Mouse (Mus musculus): ENCODE measurements around the gene Dennd5a. TPM values are rescaled to one million over a fixed set of nuclear protein-coding genes. Genes with fewer than 3 reads are reported as not detected.
A peak's percentile ranks its signal among the peaks of the same experiment; 100 is the strongest.

The Dennd5a gene
- polyA plus RNA-seq, 1 experiment from 2014 or later: 31.3 TPM

DNA sequence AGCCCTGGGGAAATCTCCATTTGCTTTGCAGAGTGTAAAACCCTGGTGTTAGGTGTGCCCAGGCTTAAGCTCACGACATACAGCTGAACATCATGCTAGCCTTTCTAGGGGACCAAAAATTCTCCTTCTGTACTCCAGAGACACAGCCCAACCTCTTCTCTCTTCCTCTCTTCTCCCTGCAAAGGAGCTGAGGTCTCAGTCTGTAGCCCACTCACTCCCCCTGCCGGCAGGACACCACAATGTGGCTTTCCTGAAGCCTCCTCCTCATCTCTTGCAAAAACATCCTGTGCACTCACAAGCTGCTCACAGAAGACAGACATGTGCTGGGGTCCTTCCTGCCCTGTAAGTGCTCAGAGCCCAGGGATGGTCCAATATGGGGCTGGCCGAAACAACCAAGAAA is 67.7 kb downstream of the Dennd5a start:
- peaks cover 38% of the 10 kb centered on the region for H3K36me3 ChIP-seq (ENCODE audit: insufficient read depth, low read length)

DNA sequence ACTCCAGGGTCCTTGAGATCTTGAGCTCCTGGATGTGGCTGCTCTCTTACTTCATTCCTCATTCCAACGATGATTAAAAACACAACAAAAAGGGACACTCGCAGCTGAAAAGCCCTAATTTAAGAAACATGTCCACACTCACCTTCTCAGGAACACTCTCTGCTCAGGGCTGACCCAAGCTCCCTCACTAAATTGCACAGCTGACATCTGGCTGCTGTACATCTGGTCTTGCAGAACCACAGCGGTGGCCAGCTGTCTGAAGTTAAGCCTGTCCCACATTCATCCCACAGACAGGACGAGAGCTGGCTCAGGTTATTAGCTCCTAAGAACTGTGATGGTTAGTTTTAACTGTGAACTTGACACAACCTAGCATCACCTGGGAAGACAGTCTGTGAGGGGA is 68.5 kb downstream of the Dennd5a start:
- H3K9me3 ChIP-seq (ENCODE audit: low read length): peaks cover 2% of the 10 kb centered on the region; the same call in 1 of the 2 replicates
- 90% methylated on average over 4 of the region's 4 CpGs for WGBS
- H3K27ac ChIP-seq (ENCODE audit: low read length): no peak overlapping the region
- H3K36me3 ChIP-seq (ENCODE audit: insufficient read depth, low read length): peaks cover 33% of the 10 kb centered on the region
- no peaks in the 10 kb centered on the region for H3K4me1 ChIP-seq (ENCODE audit: insufficient read depth, low read length)
- no peak overlapping the region for H3K4me3 ChIP-seq (ENCODE audit: low read length)
- no peaks in the 10 kb centered on the region for H3K27me3 ChIP-seq (ENCODE audit: insufficient read depth, low read length)
- ATAC-seq (ENCODE audit: low FRiP score, low TSS enrichment): no peak
- no peak overlapping the region for H3K4me2 ChIP-seq (replicated peaks; ENCODE audit: low read depth, low read length)
- H3K9ac ChIP-seq (replicated peaks; ENCODE audit: low read length): no peak overlapping the region

More for the DNA sequence above, 67.7 kb downstream of the Dennd5a start:
- Histone ChIP-seq H3K4me2 (replicated peaks; ENCODE audit: low read depth, low read length) (no peak overlapping the region), H3K4me3 (ENCODE audit: low read length) (no peak overlapping the region), H3K27ac (ENCODE audit: low read length) (no peak overlapping the region), H3K27me3 (ENCODE audit: insufficient read depth, low read length) (no peaks in the 10 kb centered on the region), H3K9ac (replicated peaks; ENCODE audit: low read length) (no peak overlapping the region), H3K4me1 (ENCODE audit: insufficient read depth, low read length) (no peaks in the 10 kb centered on the region), H3K9me3 (ENCODE audit: low read length) (no peaks in the 10 kb centered on the region)
- 47% methylated on average over 3 of the region's 3 CpGs for WGBS
- ATAC-seq (ENCODE audit: low FRiP score, low TSS enrichment): peak; percentile 19; the same call in 1 of the 2 replicates

DNA sequence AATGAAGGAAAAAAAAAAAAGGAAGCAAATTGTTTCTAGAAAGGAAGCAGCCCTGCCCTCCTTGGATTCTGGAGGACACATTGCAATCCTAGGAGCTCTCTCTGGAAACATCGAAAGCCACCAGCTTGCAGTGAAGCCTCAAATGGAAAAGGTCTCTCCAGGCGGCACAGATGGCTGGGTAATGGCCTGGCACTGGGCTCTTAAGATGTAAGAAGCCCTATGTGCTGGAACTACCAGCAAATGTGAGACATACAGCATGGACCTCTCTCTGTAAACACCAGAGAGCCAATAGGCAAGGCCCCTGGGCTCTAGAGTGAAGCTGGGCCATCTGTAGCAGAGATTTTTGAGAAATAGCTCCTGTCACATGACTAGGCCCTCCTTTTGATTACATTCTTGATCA is 70.0 kb downstream of the Dennd5a start:
- H3K36me3 ChIP-seq (ENCODE audit: insufficient read depth, low read length): peaks cover 25% of the 10 kb centered on the region
- no peak overlapping the region for H3K4me3 ChIP-seq (ENCODE audit: low read length)
- 92% methylated on average over 2 of the region's 2 CpGs for WGBS
- no peak overlapping the region for H3K9ac ChIP-seq (replicated peaks; ENCODE audit: low read length)
- H3K27ac ChIP-seq (ENCODE audit: low read length): no peak overlapping the region
- no peaks in the 10 kb centered on the region for H3K27me3 ChIP-seq (ENCODE audit: insufficient read depth, low read length)
- H3K9me3 ChIP-seq (ENCODE audit: low read length): peaks cover 3% of the 10 kb centered on the region; the same call in 1 of the 2 replicates
- no peak overlapping the region for H3K4me2 ChIP-seq (replicated peaks; ENCODE audit: low read depth, low read length)
- no peak for ATAC-seq (ENCODE audit: low FRiP score, low TSS enrichment)
- no peaks in the 10 kb centered on the region for H3K4me1 ChIP-seq (ENCODE audit: insufficient read depth, low read length)

DNA sequence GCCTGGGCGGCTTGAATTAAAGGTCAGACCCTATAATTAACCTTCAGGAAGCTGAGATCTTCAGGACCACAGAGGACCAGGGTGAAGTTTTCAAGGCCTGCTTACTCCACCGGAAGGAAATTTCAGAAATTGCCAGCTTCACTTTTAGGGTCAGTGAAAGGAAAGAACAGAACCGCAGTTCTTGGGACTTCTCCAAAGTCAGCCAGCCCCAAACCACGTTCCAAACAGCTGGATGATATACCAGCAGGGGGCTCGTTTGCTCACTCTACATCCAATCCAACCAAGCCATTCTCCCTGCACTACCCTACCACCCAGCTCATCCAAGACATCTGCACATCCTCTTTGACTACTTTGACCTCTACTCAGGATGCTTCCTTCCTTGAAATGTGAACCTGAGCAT is 71.0 kb downstream of the Dennd5a start:
- H3K36me3 ChIP-seq (ENCODE audit: insufficient read depth, low read length): peaks cover 16% of the 10 kb centered on the region
- no peak overlapping the region for H3K9ac ChIP-seq (replicated peaks; ENCODE audit: low read length)
- no peak overlapping the region for H3K4me3 ChIP-seq (ENCODE audit: low read length)
- no peaks in the 10 kb centered on the region for H3K27me3 ChIP-seq (ENCODE audit: insufficient read depth, low read length)
- H3K4me2 ChIP-seq (replicated peaks; ENCODE audit: low read depth, low read length): no peak overlapping the region
- WGBS: 64% methylated on average over 5 of the region's 5 CpGs
- ATAC-seq (ENCODE audit: low FRiP score, low TSS enrichment): no peak
- no peak overlapping the region for H3K27ac ChIP-seq (ENCODE audit: low read length)
- peaks cover 3% of the 10 kb centered on the region; the same call in 1 of the 2 replicates for H3K9me3 ChIP-seq (ENCODE audit: low read length)
- H3K4me1 ChIP-seq (ENCODE audit: insufficient read depth, low read length): no peaks in the 10 kb centered on the region

DNA sequence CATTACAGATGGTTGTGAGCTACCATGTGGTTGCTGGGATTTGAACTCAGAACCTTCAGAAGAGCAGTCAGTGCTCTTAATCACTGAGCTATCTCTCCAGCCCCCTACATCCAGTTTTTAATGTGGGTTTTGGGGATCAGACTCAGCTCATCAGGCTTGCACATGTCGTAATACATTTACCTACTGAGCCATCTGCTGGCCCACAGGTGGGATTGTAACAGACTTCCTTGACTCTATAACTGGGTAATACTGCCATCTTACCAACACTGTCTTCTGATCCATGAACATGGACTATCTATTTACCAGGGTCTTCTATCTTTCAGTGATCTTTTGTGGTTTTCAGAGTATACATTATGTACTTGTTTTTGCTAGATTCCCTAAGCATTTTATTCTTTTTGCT is 74.0 kb downstream of the Dennd5a start:
- Histone ChIP-seq H3K36me3 (ENCODE audit: insufficient read depth, low read length) (peaks cover 4% of the 10 kb centered on the region), H3K27ac (ENCODE audit: low read length) (no peak overlapping the region), H3K4me2 (replicated peaks; ENCODE audit: low read depth, low read length) (no peak overlapping the region), H3K4me3 (ENCODE audit: low read length) (no peak overlapping the region), H3K27me3 (ENCODE audit: insufficient read depth, low read length) (no peaks in the 10 kb centered on the region), H3K4me1 (ENCODE audit: insufficient read depth, low read length) (no peaks in the 10 kb centered on the region), H3K9me3 (ENCODE audit: low read length) (peaks cover 3% of the 10 kb centered on the region; the same call in 1 of the 2 replicates), H3K9ac (replicated peaks; ENCODE audit: low read length) (no peak overlapping the region)
- WGBS: 90% methylated on average over 1 of the region's 1 CpGs
- no peak for ATAC-seq (ENCODE audit: low FRiP score, low TSS enrichment)

DNA sequence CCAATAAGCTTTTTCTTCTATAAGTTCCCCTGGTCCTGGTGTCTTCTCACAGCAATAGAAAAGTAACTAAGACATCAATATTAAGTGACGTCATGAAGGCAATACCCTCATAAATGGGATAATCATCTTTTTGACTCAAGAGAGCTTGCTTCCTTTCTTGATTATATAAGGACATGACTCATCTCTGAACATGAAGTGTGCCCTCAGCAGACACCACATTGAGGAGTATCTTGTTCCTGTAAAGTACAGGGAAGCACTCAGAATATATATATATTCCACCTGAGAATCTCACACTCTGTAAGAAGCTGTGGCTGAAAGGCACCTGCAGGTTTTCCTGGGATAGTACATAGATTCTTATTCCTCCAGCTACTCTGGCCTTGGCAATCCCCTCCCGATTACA is 77.7 kb downstream of the Dennd5a start:
- WGBS: 91% methylated on average over 2 of the region's 2 CpGs
- Histone ChIP-seq H3K27ac (ENCODE audit: low read length) (no peak overlapping the region), H3K9me3 (ENCODE audit: low read length) (peaks cover 3% of the 10 kb centered on the region; the same call in 1 of the 2 replicates), H3K27me3 (ENCODE audit: insufficient read depth, low read length) (no peaks in the 10 kb centered on the region), H3K4me1 (ENCODE audit: insufficient read depth, low read length) (no peaks in the 10 kb centered on the region), H3K4me2 (replicated peaks; ENCODE audit: low read depth, low read length) (no peak overlapping the region), H3K9ac (replicated peaks; ENCODE audit: low read length) (no peak overlapping the region), H3K36me3 (ENCODE audit: insufficient read depth, low read length) (peaks cover 4% of the 10 kb centered on the region; the same call in 1 of the 2 replicates), H3K4me3 (ENCODE audit: low read length) (no peak overlapping the region)
- ATAC-seq (ENCODE audit: low FRiP score, low TSS enrichment): no peak

DNA sequence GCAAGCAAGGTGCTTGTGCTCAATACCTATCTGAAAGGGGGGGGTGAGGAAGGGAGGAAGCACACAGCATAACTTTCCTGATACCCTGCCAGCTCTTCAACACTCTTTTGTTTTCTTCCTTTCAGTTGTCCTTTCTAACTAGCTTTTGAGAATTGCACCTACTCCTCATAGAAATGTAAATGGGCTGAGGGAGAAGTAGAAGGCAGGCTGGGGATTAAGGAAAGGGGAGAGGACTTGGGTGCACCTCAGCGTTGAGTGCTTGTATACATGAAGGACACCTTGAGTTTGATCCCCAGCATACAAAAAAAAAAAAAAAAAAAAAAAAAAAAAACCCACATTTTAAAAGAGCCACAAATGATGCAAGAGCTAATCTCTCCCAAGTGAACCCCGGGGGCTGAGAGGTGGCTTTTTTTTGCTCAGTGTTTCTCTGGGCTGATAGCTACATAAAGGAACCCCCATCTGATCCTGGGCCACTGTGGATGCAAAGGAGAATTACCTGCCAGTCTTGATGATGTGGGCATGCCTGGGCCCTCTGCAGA is 78.6 kb downstream of the Dennd5a start:
- Histone ChIP-seq H3K9me3 (ENCODE audit: low read length) (no peaks in the 10 kb centered on the region; the same call in 1 of the 2 replicates), H3K9ac (replicated peaks; ENCODE audit: low read length) (no peak overlapping the region), H3K27ac (ENCODE audit: low read length) (no peak overlapping the region), H3K36me3 (ENCODE audit: insufficient read depth, low read length) (peaks cover under 1% of the 10 kb centered on the region; the same call in 1 of the 2 replicates), H3K4me2 (replicated peaks; ENCODE audit: low read depth, low read length) (no peak overlapping the region), H3K4me3 (ENCODE audit: low read length) (no peak overlapping the region), H3K27me3 (ENCODE audit: insufficient read depth, low read length) (no peaks in the 10 kb centered on the region), H3K4me1 (ENCODE audit: insufficient read depth, low read length) (no peaks in the 10 kb centered on the region)
- no peak for ATAC-seq (ENCODE audit: low FRiP score, low TSS enrichment)
- WGBS: 52% methylated on average over 2 of the region's 2 CpGs

DNA sequence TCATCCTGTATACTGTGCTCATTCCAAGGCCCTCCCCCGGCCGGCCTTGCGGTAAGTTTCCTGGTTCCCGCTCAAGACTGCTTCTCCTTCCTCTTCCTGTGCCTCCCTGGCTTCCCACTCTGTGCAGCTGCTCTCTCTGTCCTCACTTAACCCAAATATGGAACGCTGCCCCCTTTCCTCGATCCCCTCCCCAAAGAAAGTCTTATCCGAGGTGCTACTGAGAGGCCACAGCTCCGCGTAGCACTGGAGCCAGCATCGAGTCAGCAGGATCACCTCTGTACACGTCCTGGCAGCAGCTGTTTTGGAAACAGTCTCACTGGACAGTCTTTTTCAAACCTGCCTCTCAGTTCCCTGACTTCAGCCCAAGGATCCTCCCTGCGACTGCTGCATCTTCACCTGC is 81.1 kb downstream of the Dennd5a start:
- Histone ChIP-seq H3K36me3 (ENCODE audit: insufficient read depth, low read length) (no peaks in the 10 kb centered on the region), H3K27me3 (ENCODE audit: insufficient read depth, low read length) (no peaks in the 10 kb centered on the region), H3K4me2 (replicated peaks; ENCODE audit: low read depth, low read length) (0 out of 2 replicates have a peak overlapping the region, but pooled peaks have one; percentile 4), H3K9me3 (ENCODE audit: low read length) (no peaks in the 10 kb centered on the region), H3K9ac (replicated peaks; ENCODE audit: low read length) (0 out of 2 replicates have a peak overlapping the region, but pooled peaks have one; percentile 42), H3K27ac (ENCODE audit: low read length) (no peak overlapping the region; the same call in 1 of the 2 replicates), H3K4me3 (ENCODE audit: low read length) (no peak overlapping the region), H3K4me1 (ENCODE audit: insufficient read depth, low read length) (no peaks in the 10 kb centered on the region)
- WGBS: 42% methylated on average over 12 of the region's 12 CpGs
- no peak for ATAC-seq (ENCODE audit: low FRiP score, low TSS enrichment)

DNA sequence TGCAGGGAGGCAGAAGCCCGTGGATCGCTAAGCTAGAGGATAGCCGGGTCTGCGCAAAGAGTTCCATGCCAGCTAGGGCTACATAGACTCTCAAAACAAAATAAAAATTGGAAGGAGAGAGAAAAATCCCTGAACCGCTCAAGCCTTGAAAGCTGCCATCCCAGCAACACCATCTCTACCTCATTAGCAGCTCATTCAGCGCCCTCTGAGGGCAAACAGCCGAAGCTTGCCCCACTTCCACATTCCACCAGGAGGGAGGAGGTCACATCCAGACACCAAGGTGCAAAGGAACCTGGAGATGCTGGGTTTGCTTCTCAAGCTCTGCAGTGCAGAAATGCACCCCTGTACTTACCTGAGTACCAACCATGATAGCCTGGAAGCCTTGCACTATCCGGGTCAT is 84.2 kb downstream of the Dennd5a start:
- Histone ChIP-seq H3K4me2 (replicated peaks; ENCODE audit: low read depth, low read length) (no peak overlapping the region), H3K4me1 (ENCODE audit: insufficient read depth, low read length) (no peaks in the 10 kb centered on the region), H3K9me3 (ENCODE audit: low read length) (no peaks in the 10 kb centered on the region), H3K36me3 (ENCODE audit: insufficient read depth, low read length) (no peaks in the 10 kb centered on the region), H3K9ac (replicated peaks; ENCODE audit: low read length) (no peak overlapping the region), H3K4me3 (ENCODE audit: low read length) (no peak overlapping the region), H3K27ac (ENCODE audit: low read length) (no peak overlapping the region), H3K27me3 (ENCODE audit: insufficient read depth, low read length) (no peaks in the 10 kb centered on the region)
- 68% methylated on average over 8 of the region's 8 CpGs for WGBS
- no peak for ATAC-seq (ENCODE audit: low FRiP score, low TSS enrichment)

DNA sequence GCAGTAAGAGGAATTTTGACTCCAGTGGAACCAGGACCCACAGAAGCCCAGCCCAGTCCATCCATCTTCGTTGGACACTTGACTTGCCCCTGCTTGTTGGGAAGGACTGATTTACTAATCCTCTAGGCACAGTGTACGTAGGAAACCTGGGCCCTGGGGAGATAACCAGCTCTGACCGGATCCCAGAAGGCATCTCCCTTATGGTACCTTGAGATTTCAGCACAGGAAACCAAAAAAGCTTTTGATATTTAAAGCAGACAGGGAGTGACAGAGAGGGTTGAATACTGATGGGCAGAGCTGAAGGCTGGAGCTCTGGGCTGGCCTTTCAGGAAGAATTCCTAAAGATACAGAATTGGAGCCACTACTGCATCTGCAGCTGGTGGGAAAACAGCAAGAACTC is 84.7 kb downstream of the Dennd5a start:
- Histone ChIP-seq H3K4me3 (ENCODE audit: low read length) (no peak overlapping the region), H3K27me3 (ENCODE audit: insufficient read depth, low read length) (no peaks in the 10 kb centered on the region), H3K4me1 (ENCODE audit: insufficient read depth, low read length) (no peaks in the 10 kb centered on the region), H3K9ac (replicated peaks; ENCODE audit: low read length) (no peak overlapping the region), H3K4me2 (replicated peaks; ENCODE audit: low read depth, low read length) (no peak overlapping the region), H3K36me3 (ENCODE audit: insufficient read depth, low read length) (no peaks in the 10 kb centered on the region), H3K27ac (ENCODE audit: low read length) (no peak overlapping the region), H3K9me3 (ENCODE audit: low read length) (no peaks in the 10 kb centered on the region)
- 56% methylated on average over 3 of the region's 3 CpGs for WGBS
- no peak for ATAC-seq (ENCODE audit: low FRiP score, low TSS enrichment)

All from kidney, embryonic 16.5 days (tissue).